Mouse (Mus musculus): ENCODE results near the gene Mymx. TPM values are rescaled to one million over a fixed set of nuclear protein-coding genes. Genes with fewer than 3 reads are reported as not detected.

Gene Mymx
- polyA plus RNA-seq, 1 experiment from 2014 or later = 15.8 TPM

DNA sequence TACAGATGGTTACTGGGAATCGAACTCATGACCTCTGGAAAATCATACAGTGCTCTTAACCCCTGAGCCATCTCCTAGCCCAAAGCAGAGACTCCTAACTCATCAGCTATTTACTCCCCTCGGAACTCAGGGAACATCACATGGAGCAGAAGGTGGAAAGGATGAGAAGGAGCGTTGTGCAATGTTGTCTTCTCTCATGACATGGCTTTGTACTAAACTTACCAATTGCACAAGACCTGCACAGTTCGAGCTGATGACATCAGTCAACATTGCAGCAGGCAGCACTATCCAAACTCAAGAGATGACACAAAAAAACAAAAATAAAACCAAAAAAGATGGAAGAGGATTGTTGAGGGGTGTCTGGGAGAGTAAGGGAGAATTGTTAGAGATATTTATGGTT lies 6.5 kb upstream of the Mymx start:
- no peak overlapping the region for H3K4me3 ChIP-seq (replicated peaks)
- 91% methylated on average over 4 of the region's 4 CpGs for WGBS
- no peak for ATAC-seq (ENCODE audit: insufficient number of reproducible peaks, insufficient read depth, low FRiP score, low TSS enrichment, low read depth)

DNA sequence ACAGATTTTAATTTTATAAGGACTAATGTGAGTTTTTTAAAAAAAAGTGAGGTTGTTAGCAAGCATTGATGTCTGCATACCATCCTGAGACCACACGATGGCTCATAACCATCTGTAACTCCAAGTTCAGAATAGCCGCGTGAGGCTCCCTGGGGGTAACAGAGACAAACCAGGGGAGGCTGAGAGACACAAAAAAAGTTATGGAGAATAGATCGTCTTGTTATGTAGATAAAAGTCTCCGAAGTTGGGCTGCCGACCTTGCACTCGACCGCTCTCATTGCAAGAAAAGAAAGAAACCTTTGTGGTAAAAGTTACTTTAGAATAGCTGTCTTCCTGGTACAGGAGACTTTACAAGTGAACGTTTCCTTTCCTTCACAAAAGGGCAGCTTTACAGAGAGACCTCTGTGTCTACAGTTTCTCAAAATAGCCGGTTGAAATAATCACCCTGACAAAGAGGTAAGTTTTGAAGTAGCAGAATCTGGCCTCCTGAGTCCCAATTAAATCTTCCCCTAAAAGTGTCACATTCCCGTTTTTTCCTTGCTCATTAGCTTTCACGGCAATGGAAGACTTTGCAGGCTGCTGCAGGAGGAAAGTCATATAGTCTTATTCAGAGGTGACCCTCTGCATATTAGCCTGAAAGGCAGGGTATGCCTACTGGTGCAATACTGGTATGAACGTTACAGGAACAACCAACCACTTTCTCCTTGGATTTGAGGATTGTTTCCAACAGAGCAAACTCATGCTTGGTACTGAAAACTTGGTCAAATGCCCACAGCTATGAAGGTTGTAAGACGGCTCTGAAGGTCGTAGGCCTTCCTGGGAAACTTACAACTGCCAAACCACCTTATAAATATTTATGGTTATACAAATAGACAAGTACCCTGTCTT lies 5.3 kb upstream of the Mymx start:
- Histone ChIP-seq H3K27ac (no peak overlapping the region), H3K36me3 (no peaks in the 10 kb centered on the region), H3K9me3 (no peaks in the 10 kb centered on the region), H3K9ac (replicated peaks) (no peak overlapping the region), H3K4me3 (replicated peaks) (no peak overlapping the region), H3K4me2 (no peak overlapping the region), H3K27me3 (peaks cover 4% of the 10 kb centered on the region), H3K4me1 (replicated peaks) (peaks cover 4% of the 10 kb centered on the region; the same call in 1 of the 2 replicates)
- no peak for ATAC-seq (ENCODE audit: insufficient number of reproducible peaks, insufficient read depth, low FRiP score, low TSS enrichment, low read depth)
- 81% methylated on average over 15 of the region's 15 CpGs for WGBS

More for the DNA sequence above, 6.5 kb upstream of the Mymx start:
- Histone ChIP-seq H3K9ac (replicated peaks) (no peak overlapping the region), H3K36me3 (no peaks in the 10 kb centered on the region), H3K4me1 (replicated peaks) (peaks cover 4% of the 10 kb centered on the region; the same call in 1 of the 2 replicates), H3K9me3 (no peaks in the 10 kb centered on the region), H3K27ac (no peak overlapping the region), H3K27me3 (0 out of 2 replicates have a peak, but pooled peaks cover 1% of the 10 kb centered on the region), H3K4me2 (no peak overlapping the region)

DNA sequence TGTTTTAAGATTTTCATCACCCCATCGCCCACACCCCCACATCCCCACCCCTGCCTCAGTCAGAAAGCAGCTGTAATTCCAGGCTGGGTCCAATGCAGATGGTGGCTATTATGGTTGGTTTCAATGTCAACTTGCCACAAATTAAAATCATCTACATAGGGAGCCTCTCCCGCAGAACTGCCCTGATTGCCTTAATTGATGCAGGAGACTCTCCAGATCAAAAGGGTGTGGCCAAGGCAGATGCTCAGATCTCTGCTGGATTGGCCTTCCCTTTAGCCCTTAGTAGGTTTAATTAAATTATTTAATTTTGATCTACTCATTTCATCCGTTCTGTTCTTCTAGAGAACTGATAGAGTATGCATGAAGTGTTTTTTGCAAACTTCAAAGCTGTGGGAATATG lies 1.1 kb upstream of the Mymx start:
- no peaks in the 10 kb centered on the region for H3K36me3 ChIP-seq
- H3K27ac ChIP-seq = no peak overlapping the region
- no peak overlapping the region for H3K4me2 ChIP-seq
- H3K9ac ChIP-seq (replicated peaks) = no peak overlapping the region
- H3K4me1 ChIP-seq (replicated peaks) = peaks cover 35% of the 10 kb centered on the region
- no peaks in the 10 kb centered on the region for H3K9me3 ChIP-seq
- ATAC-seq (ENCODE audit: insufficient number of reproducible peaks, insufficient read depth, low FRiP score, low TSS enrichment, low read depth) = no peak
- no peak overlapping the region for H3K4me3 ChIP-seq (replicated peaks)
- 73% methylated on average over 3 of the region's 3 CpGs for WGBS
- peaks cover 39% of the 10 kb centered on the region for H3K27me3 ChIP-seq

DNA sequence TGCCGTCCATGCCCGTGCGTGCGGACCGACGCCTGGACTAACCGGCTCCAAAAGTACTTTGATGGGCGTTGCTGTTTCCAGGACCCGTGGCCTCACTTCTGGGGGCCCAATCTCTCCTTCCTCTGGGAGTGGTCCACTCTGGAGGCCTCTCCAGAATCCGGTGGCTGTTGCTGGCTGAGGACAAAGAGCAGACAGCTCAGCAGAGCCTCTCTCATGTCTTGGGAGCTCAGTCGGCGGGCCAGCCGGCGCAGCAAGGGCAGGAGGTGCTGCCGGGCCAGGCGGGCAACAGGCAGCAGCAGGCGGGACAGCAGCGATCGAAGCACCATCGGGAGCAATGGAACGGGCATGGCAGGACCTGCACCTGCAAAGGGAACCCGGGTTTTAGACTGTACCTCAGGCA lies 577 bp downstream of the Mymx start:
- H3K4me1 ChIP-seq (replicated peaks) = peaks cover 45% of the 10 kb centered on the region

DNA sequence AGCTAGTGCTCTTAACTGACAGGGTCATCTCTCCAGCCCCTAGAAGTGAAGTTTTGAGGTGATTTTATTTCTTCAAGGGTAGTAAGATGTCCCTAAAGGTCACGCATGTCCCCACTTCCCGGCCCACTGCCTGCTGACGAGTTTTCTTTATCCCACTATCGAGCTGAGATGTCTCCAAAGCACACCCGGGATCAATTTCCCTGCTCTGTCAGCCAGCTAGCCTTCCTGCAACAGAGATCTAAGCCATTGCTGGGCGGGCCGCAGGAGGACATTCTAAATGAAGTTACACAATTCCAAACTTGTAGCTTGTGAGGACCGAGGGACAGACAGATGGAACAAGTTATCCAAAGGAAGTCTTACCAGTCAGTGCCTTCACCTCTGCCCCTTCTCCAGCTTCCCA lies 1.6 kb downstream of the Mymx start:
- peaks cover 48% of the 10 kb centered on the region for H3K27me3 ChIP-seq
- no peaks in the 10 kb centered on the region for H3K36me3 ChIP-seq
- no peak for ATAC-seq (ENCODE audit: insufficient number of reproducible peaks, insufficient read depth, low FRiP score, low TSS enrichment, low read depth)
- WGBS = 43% methylated on average over 8 of the region's 8 CpGs
- peak overlapping the region; percentile 78; the same call in 1 of the 2 replicates for H3K4me2 ChIP-seq
- H3K27ac ChIP-seq = no peak overlapping the region
- no peak overlapping the region for H3K9ac ChIP-seq (replicated peaks)
- peaks cover 54% of the 10 kb centered on the region for H3K4me1 ChIP-seq (replicated peaks)
- H3K9me3 ChIP-seq = no peaks in the 10 kb centered on the region
- H3K4me3 ChIP-seq (replicated peaks) = 0 out of 2 replicates have a peak overlapping the region, but pooled peaks have one; percentile 39

More for the DNA sequence above, 577 bp downstream of the Mymx start:
- Histone ChIP-seq H3K9me3 (no peaks in the 10 kb centered on the region), H3K27me3 (peaks cover 43% of the 10 kb centered on the region), H3K27ac (peak overlapping the region; percentile 37; the same call in 1 of the 2 replicates), H3K4me3 (replicated peaks) (0 out of 2 replicates have a peak overlapping the region, but pooled peaks have one; percentile 3), H3K36me3 (no peaks in the 10 kb centered on the region), H3K4me2 (peak overlapping the region; percentile 19; the same call in 1 of the 2 replicates), H3K9ac (replicated peaks) (0 out of 2 replicates have a peak overlapping the region, but pooled peaks have one; percentile 9)
- no peak for ATAC-seq (ENCODE audit: insufficient number of reproducible peaks, insufficient read depth, low FRiP score, low TSS enrichment, low read depth)
- WGBS = 14% methylated on average over 22 of the region's 22 CpGs

DNA sequence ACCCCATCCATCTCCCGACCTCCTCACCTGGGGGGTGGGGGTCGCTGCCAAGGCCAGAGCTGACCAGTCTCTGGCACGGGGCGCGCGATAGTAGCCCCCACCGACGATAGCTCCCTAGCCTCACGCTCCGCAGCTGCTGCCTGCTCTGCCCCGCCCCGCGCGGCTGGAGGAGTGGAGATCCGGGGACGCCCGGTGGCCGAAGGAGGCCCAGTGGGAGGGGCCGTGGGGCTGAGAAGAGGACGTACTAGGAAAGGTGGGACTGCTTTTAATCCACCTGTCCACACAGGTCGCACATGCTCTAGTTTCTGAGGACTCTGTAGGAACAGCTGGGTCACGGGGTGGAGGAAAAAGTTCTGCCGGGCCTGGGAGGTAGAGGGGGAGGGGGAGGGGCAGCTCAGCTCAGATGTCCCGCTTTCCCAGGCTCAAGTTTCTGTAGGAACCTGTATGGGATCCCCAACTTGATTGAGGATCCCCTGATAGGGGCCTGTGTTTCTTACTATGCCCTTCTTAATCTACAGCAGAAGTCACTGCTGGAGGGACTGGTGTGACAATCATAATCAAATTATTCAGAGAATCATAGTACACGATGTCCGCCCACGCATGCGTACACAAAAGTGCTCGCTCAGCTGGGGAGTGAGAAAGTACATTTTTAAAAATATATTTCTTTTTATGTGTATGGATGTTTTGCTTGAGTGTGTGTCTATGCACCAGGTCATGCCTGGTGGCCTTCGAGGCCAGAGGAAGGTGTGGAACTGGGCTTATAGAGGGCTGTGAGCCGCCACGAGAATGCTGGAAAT lies 2.3 kb downstream of the Mymx start, which contains the start of gene Slc29a1:
TSS of gene Slc29a1 (minus strand) at position 161 of the 797 bp plus-strand sequence.
- Histone ChIP-seq H3K9ac (replicated peaks) (peak within 1 kb of the TSS; percentile 44), H3K4me1 (replicated peaks) (peaks cover 60% of the 10 kb centered on the region), H3K9me3 (no peaks in the 10 kb centered on the region), H3K27ac (0 out of 2 replicates have a peak within 1 kb of the TSS, but pooled peaks have one; percentile 12), H3K27me3 (peaks cover 55% of the 10 kb centered on the region), H3K36me3 (no peaks in the 10 kb centered on the region), H3K4me3 (replicated peaks) (peak within 1 kb of the TSS; percentile 39), H3K4me2 (peak within 1 kb of the TSS; percentile 78)
- ATAC-seq (ENCODE audit: insufficient number of reproducible peaks, insufficient read depth, low FRiP score, low TSS enrichment, low read depth) = no peak
- WGBS = 16% methylated on average over 32 of the region's 32 CpGs

DNA sequence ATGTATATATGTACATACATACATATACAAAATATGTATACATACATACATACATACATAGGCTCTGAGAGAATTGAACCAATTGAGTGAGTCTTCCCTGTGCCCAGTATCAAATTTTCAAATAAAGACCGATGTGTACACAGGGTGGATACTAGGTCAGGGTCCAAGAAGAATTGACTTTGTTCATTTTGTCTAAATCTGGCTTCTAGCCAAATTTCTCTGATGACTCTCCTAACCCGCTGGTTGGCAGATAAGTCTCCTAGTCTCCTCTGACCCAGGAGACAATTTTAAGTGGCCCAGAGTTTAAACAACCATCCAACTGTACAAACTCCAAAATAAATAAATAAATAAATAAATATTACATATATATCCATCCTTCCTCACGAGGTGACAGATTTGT lies 3.0 kb downstream of the Mymx start:
- Histone ChIP-seq H3K36me3 (no peaks in the 10 kb centered on the region), H3K9me3 (no peaks in the 10 kb centered on the region), H3K9ac (replicated peaks) (no peak overlapping the region), H3K4me3 (replicated peaks) (peak overlapping the region; percentile 39), H3K27me3 (peaks cover 62% of the 10 kb centered on the region), H3K27ac (no peak overlapping the region), H3K4me2 (peak overlapping the region; percentile 78), H3K4me1 (replicated peaks) (peaks cover 68% of the 10 kb centered on the region)
- no peak for ATAC-seq (ENCODE audit: insufficient number of reproducible peaks, insufficient read depth, low FRiP score, low TSS enrichment, low read depth)
- 66% methylated on average over 3 of the region's 3 CpGs for WGBS

DNA sequence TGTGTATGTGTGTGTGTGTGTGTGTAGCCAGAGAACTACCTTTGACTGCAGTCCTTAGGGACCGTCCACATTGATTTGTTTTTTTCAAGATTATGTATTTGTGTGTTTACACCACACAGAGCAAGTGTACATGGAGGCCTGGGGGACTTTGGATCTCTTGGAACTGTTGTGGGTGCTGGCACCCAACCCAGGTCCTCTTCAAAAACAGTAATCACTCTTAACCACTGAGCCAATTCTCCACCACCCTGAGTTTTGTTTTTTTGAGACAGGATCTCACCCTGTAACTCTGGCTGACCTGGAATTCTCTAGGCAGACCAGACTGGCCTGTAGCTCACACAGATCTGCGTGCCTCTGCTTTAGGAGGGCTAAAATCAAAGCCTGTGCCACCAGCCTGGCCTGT lies 3.5 kb downstream of the Mymx start:
- H3K9me3 ChIP-seq = no peaks in the 10 kb centered on the region
- 76% methylated on average over 2 of the region's 2 CpGs for WGBS
- H3K4me1 ChIP-seq (replicated peaks) = peaks cover 73% of the 10 kb centered on the region
- H3K36me3 ChIP-seq = no peaks in the 10 kb centered on the region
- H3K4me3 ChIP-seq (replicated peaks) = no peak overlapping the region
- ATAC-seq (ENCODE audit: insufficient number of reproducible peaks, insufficient read depth, low FRiP score, low TSS enrichment, low read depth) = no peak
- H3K4me2 ChIP-seq = no peak overlapping the region
- H3K27me3 ChIP-seq = peaks cover 66% of the 10 kb centered on the region
- H3K27ac ChIP-seq = no peak overlapping the region
- no peak overlapping the region for H3K9ac ChIP-seq (replicated peaks)

DNA sequence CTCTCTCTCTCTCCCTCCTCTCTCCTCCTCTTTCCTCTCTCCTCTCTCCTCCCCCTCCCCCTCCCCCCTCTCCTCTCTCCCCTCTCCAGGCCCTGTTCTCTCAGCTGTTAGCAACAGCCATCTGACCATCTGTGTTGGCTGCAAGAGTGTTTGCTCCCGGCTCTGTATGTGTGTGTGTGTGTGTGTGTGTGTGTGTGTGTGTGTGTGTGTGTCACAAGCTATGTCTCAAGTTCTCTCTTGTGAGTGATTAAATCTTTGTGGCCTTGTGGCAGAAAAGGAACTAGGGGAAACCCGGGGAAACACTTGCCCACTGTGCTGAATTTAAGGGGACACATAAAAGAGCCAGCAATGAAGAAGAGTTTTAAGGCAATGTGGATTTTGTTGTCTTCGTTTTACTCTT lies 4.1 kb downstream of the Mymx start:
- no peaks in the 10 kb centered on the region for H3K36me3 ChIP-seq
- no peaks in the 10 kb centered on the region for H3K9me3 ChIP-seq
- no peak overlapping the region for H3K4me3 ChIP-seq (replicated peaks)
- H3K9ac ChIP-seq (replicated peaks) = no peak overlapping the region
- no peak for ATAC-seq (ENCODE audit: insufficient number of reproducible peaks, insufficient read depth, low FRiP score, low TSS enrichment, low read depth)
- peaks cover 71% of the 10 kb centered on the region for H3K27me3 ChIP-seq
- H3K4me1 ChIP-seq (replicated peaks) = peaks cover 79% of the 10 kb centered on the region
- no peak overlapping the region for H3K27ac ChIP-seq
- H3K4me2 ChIP-seq = no peak overlapping the region
- 25% methylated on average over 3 of the region's 3 CpGs for WGBS

DNA sequence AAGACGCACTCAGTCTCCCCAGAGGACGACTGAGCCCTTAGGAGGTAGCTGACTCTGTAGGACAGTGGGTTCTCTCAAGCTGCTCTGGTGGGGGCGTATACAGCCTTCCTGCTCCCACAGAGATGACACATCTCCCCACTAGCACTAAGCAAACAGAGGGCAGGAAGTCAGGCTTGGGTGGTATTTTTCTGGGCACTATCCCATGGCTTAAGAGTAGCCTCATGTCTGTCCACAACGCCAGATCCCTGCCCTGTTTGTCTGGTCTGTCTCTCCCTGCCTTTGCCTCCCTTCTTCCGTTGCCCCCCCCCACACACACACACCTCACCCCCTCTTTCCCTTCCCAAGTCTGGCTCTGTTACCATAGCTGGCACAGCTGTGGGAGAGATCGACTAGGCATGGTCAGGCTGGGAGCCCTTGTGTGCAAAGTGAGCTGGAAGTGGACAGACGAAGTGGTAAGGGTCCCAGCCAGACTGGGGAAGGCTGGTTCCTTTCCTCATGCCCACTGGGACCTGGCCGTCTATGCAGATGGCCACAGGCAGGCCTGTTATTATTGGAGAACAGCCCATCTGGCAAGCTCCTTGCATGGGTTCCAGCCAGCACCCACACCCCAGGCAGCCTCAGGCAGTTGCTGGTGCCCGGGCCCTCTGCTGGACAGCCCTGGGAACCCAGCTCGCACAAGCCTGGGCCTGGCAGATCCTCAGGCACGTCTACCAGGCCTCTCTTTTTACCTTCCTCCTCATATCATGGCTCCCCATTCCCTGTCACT lies 5.1 kb downstream of the Mymx start:
- H3K4me2 ChIP-seq = no peak overlapping the region
- no peak for ATAC-seq (ENCODE audit: insufficient number of reproducible peaks, insufficient read depth, low FRiP score, low TSS enrichment, low read depth)
- no peak overlapping the region for H3K27ac ChIP-seq
- WGBS = 33% methylated on average over 11 of the region's 11 CpGs
- H3K27me3 ChIP-seq = peaks cover 71% of the 10 kb centered on the region
- H3K36me3 ChIP-seq = no peaks in the 10 kb centered on the region
- H3K9me3 ChIP-seq = no peaks in the 10 kb centered on the region
- H3K4me1 ChIP-seq (replicated peaks) = peaks cover 84% of the 10 kb centered on the region
- no peak overlapping the region for H3K4me3 ChIP-seq (replicated peaks)
- H3K9ac ChIP-seq (replicated peaks) = no peak overlapping the region
